Mouse (Mus musculus): ENCODE results near the gene Mdm2. TPM values are rescaled to one million over a fixed set of nuclear protein-coding genes. Genes with fewer than 3 reads are reported as not detected.

Gene Mdm2
- total and polyA plus RNA-seq, 3 experiments: 24.5 to 51.8 (median 50.1) TPM

- no peak overlapping the region for H3K9ac ChIP-seq (ENCODE audit: low read depth, low read length)
- intact Hi-C loops (cut with DNase I): no loop called here
- no peak overlapping the region for H3K4me3 ChIP-seq
- no peak for TF ChIP-seq EP300 (IDR thresholded peaks at IDR 0.05; ENCODE audit: insufficient read depth, low read depth, low read length)
- TF ChIP-seq POLR2A (IDR thresholded peaks at IDR 0.05; ENCODE audit: insufficient read depth, low read depth, low read length): no peak
- no peak for TF ChIP-seq CTCF (IDR thresholded peaks at IDR 0.05)
- no peak for DNase-seq
- no peak overlapping the region for H3K27ac ChIP-seq
- H3K4me1 ChIP-seq (ENCODE audit: control insufficient read depth, insufficient read depth, low read length): no peaks in the 10 kb centered on the region
- no peaks in the 10 kb centered on the region for H3K79me2 ChIP-seq (replicated peaks; ENCODE audit: control insufficient read depth, insufficient read depth, low read length)
- WGBS: 81% methylated on average over 9 of the region's 9 CpGs
- no peaks in the 10 kb centered on the region for H3K36me3 ChIP-seq (ENCODE audit: control insufficient read depth, insufficient read depth, low read length)
- no peaks in the 10 kb centered on the region for H3K27me3 ChIP-seq (ENCODE audit: control insufficient read depth, insufficient read depth, low read length)
These were observed 44.9 kb downstream of the Mdm2 start for GRCm38 (mm10) chr10:117665376-117666275.

- Histone ChIP-seq H3K9ac (ENCODE audit: low read depth, low read length) (no peak overlapping the region), H3K27me3 (ENCODE audit: control insufficient read depth, insufficient read depth, low read length) (no peaks in the 10 kb centered on the region), H3K27ac (no peak overlapping the region), H3K4me3 (no peak overlapping the region), H3K36me3 (ENCODE audit: control insufficient read depth, insufficient read depth, low read length) (no peaks in the 10 kb centered on the region), H3K4me1 (ENCODE audit: control insufficient read depth, insufficient read depth, low read length) (no peaks in the 10 kb centered on the region), H3K79me2 (replicated peaks; ENCODE audit: control insufficient read depth, insufficient read depth, low read length) (no peaks in the 10 kb centered on the region)
- intact Hi-C loops (cut with DNase I): no loop called here
- no peak for TF ChIP-seq EP300 (IDR thresholded peaks at IDR 0.05; ENCODE audit: insufficient read depth, low read depth, low read length)
- TF ChIP-seq CTCF (IDR thresholded peaks at IDR 0.05): no peak
- TF ChIP-seq POLR2A (IDR thresholded peaks at IDR 0.05; ENCODE audit: insufficient read depth, low read depth, low read length): no peak
- no peak for DNase-seq
These were observed 45.7 kb downstream of the Mdm2 start for GRCm38 (mm10) chr10:117664926-117665209.

- H3K9ac ChIP-seq (ENCODE audit: low read depth, low read length): no peak overlapping the region
- H3K36me3 ChIP-seq (ENCODE audit: control insufficient read depth, insufficient read depth, low read length): no peaks in the 10 kb centered on the region
- intact Hi-C loops (cut with DNase I): no loop called here
- H3K27me3 ChIP-seq (ENCODE audit: control insufficient read depth, insufficient read depth, low read length): no peaks in the 10 kb centered on the region
- no peak overlapping the region for H3K4me3 ChIP-seq
- TF ChIP-seq POLR2A (IDR thresholded peaks at IDR 0.05; ENCODE audit: insufficient read depth, low read depth, low read length) (no peak), CTCF (IDR thresholded peaks at IDR 0.05) (no peak), EP300 (IDR thresholded peaks at IDR 0.05; ENCODE audit: insufficient read depth, low read depth, low read length) (no peak)
- no peak overlapping the region for H3K27ac ChIP-seq
- H3K4me1 ChIP-seq (ENCODE audit: control insufficient read depth, insufficient read depth, low read length): peaks cover 2% of the 10 kb centered on the region
- 66% methylated on average over 14 of the region's 14 CpGs for WGBS
- no peak for DNase-seq
- H3K79me2 ChIP-seq (replicated peaks; ENCODE audit: control insufficient read depth, insufficient read depth, low read length): no peaks in the 10 kb centered on the region
These were observed 46.2 kb downstream of the Mdm2 start for GRCm38 (mm10) chr10:117664208-117664925.

- DNase-seq: no peak
- H3K27me3 ChIP-seq (ENCODE audit: control insufficient read depth, insufficient read depth, low read length): no peaks in the 10 kb centered on the region
- peaks cover 2% of the 10 kb centered on the region for H3K4me1 ChIP-seq (ENCODE audit: control insufficient read depth, insufficient read depth, low read length)
- H3K4me3 ChIP-seq: no peak overlapping the region
- intact Hi-C loops (cut with DNase I): no loop called here
- no peak overlapping the region for H3K9ac ChIP-seq (ENCODE audit: low read depth, low read length)
- WGBS: 42% methylated on average over 9 of the region's 9 CpGs
- TF ChIP-seq CTCF (IDR thresholded peaks at IDR 0.05) (no peak), EP300 (IDR thresholded peaks at IDR 0.05; ENCODE audit: insufficient read depth, low read depth, low read length) (no peak), POLR2A (IDR thresholded peaks at IDR 0.05; ENCODE audit: insufficient read depth, low read depth, low read length) (no peak)
- no peaks in the 10 kb centered on the region for H3K79me2 ChIP-seq (replicated peaks; ENCODE audit: control insufficient read depth, insufficient read depth, low read length)
- H3K36me3 ChIP-seq (ENCODE audit: control insufficient read depth, insufficient read depth, low read length): no peaks in the 10 kb centered on the region
- no peak overlapping the region for H3K27ac ChIP-seq
These were observed 46.7 kb downstream of the Mdm2 start for GRCm38 (mm10) chr10:117663865-117664200.

GRCm38 (mm10) chr10:117663056-117663864, 47.3 kb downstream of the Mdm2 start:
- Histone ChIP-seq H3K36me3 (ENCODE audit: control insufficient read depth, insufficient read depth, low read length) (no peaks in the 10 kb centered on the region), H3K9ac (ENCODE audit: low read depth, low read length) (no peak overlapping the region), H3K4me3 (no peak overlapping the region), H3K79me2 (replicated peaks; ENCODE audit: control insufficient read depth, insufficient read depth, low read length) (no peaks in the 10 kb centered on the region), H3K27ac (no peak overlapping the region), H3K27me3 (ENCODE audit: control insufficient read depth, insufficient read depth, low read length) (no peaks in the 10 kb centered on the region), H3K4me1 (ENCODE audit: control insufficient read depth, insufficient read depth, low read length) (peaks cover 2% of the 10 kb centered on the region)
- intact Hi-C loops (cut with DNase I): no loop called here
- 70% methylated on average over 14 of the region's 14 CpGs for WGBS
- DNase-seq: no peak
- TF ChIP-seq POLR2A (IDR thresholded peaks at IDR 0.05; ENCODE audit: insufficient read depth, low read depth, low read length) (no peak), EP300 (IDR thresholded peaks at IDR 0.05; ENCODE audit: insufficient read depth, low read depth, low read length) (no peak), CTCF (IDR thresholded peaks at IDR 0.05) (no peak)
